Mouse (Mus musculus) olfactory bulb, adult 2 months (tissue): ENCODE data around the gene Gm49393.

Experiments used
- CTCF ChIP-seq: fragments of 200-500 bp; IDR thresholded peaks from 2 replicates; pipeline ENCODE4 v1.5.1; 2012; ENCODE audit warnings: low read depth, mild to moderate bottlenecking, low read length, moderate library complexity; ENCODE audit not compliant: insufficient read depth
- POLR2A ChIP-seq: fragments of 200-500 bp; IDR thresholded peaks from 2 replicates; pipeline ENCODE4 v1.6.1; 2012; ENCODE audit warnings: mild to moderate bottlenecking, low read depth, low read length, moderate library complexity; ENCODE audit not compliant: insufficient read depth

GRCm38 (mm10) chr13:60819469-60819868, 115.9 kb downstream of the Gm49393 start:
- TF ChIP-seq CTCF: no peak
- no peak for TF ChIP-seq POLR2A
